Mouse (Mus musculus): ENCODE measurements around the gene Dis3l2. TPM values are rescaled to one million over a fixed set of nuclear protein-coding genes. Genes with fewer than 3 reads are reported as not detected.

Dis3l2 gene
- polyA plus RNA-seq, 1 experiment from 2014 or later, result 34.7 TPM

DNA sequence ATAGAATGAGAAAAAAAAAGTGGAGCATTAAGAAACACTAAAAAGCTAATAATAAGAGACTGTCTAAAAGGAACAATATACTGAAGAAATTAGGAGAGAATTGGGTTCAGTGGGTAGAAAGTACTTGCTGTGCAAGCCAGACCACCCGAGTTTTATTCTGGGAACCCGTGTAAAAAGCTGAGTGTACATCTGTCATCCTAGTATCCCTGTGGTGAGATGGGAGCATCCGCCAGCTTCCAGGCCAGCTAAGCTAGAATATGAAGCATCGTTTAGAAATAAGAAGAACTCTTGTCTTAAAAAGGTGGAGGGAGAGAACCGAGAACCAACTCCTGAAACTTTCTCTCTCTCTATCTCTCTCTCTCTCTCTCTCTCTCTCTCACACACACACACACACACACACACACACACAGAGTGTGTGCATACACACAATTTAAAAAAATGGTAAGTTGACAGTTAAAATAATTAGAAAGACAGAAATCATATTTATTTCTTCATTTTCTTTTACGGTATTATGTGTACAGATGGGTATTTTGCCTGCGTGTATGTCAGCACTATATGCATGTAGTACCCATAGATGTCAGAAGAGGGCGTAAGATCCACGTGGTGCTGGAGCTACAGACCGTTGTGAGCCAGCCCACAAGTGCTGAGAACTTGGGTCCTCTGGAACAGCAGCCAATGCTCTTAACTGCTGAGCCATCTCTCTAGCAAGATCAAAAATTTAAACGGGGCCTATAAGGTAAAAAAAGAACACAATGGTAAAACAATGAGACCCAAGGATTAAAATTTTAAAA lies 4.1 kb upstream of the Dis3l2 start:
- WGBS, result 67% methylated on average over 11 of the region's 11 CpGs
- Histone ChIP-seq H3K27me3 (ENCODE audit: low read depth, poor library complexity, severe bottlenecking) (no peaks in the 10 kb centered on the region), H3K27ac (no peak overlapping the region), H3K4me3 (no peak overlapping the region), H3K9me3 (replicated peaks) (no peaks in the 10 kb centered on the region), H3K4me1 (peaks cover 10% of the 10 kb centered on the region), H3K36me3 (no peaks in the 10 kb centered on the region)
- no peak for DNase-seq (ENCODE audit: low spot score)

DNA sequence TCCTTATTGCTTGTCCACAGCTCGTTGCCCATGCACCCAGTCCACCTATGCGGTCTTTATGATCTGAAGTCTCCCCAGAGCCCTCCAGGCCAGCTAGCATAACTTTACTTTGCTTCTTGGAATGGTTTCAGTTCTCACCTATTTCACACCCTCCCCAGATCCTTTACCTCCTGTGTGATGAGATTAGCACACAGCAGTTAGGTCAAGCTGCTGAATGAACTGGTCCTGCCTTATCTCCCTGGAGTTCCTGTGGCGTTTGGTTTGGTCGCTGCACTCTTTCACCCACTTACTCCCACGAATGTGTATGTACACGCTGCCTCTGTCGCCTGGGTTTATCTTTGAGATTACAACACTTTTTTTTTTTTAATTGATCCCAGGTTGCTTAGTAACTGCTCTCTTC lies 3.2 kb upstream of the Dis3l2 start:
- H3K27ac ChIP-seq, result no peak overlapping the region
- H3K9me3 ChIP-seq (replicated peaks), result no peaks in the 10 kb centered on the region
- no peak overlapping the region for H3K4me3 ChIP-seq
- DNase-seq (ENCODE audit: low spot score), result no peak
- no peaks in the 10 kb centered on the region for H3K27me3 ChIP-seq (ENCODE audit: low read depth, poor library complexity, severe bottlenecking)
- 79% methylated on average over 7 of the region's 7 CpGs for WGBS
- peaks cover 17% of the 10 kb centered on the region for H3K4me1 ChIP-seq
- no peaks in the 10 kb centered on the region for H3K36me3 ChIP-seq

- Histone ChIP-seq H3K9me3 (replicated peaks) (no peaks in the 10 kb centered on the region), H3K27me3 (ENCODE audit: low read depth, poor library complexity, severe bottlenecking) (no peaks in the 10 kb centered on the region), H3K36me3 (no peaks in the 10 kb centered on the region), H3K4me3 (peak overlapping the region; percentile 95), H3K4me1 (peaks cover 23% of the 10 kb centered on the region), H3K27ac (peak overlapping the region; percentile 96)
- DNase-seq (ENCODE audit: low spot score), result no peak
- WGBS, result 1% methylated on average over 27 of the region's 27 CpGs
Measured at GRCm38 (mm10) chr1:86703965-86704326, 338 bp downstream of the Dis3l2 start.

DNA sequence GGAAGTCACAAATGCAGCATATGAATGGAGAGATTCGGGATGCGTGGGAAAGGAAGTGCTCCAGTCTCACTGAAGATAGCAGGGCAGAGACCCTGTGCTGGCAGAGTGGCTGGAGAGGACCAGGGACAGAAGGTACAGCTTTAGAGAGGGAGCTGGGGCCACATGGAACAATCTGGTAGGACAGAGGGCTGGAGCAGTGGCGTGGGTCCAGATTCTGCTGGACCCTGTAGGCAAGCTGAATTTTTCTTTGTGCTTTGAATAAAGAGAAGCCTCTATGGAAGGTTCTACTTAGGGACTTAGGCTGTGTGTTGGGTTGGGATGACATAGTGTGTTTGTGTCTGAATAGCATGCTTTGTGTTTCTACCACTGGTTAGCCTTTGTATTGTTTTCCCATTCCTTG lies 1.9 kb downstream of the Dis3l2 start:
- 91% methylated on average over 3 of the region's 3 CpGs for WGBS
- Histone ChIP-seq H3K27ac (no peak overlapping the region), H3K9me3 (replicated peaks) (no peaks in the 10 kb centered on the region), H3K4me1 (peaks cover 23% of the 10 kb centered on the region), H3K4me3 (no peak overlapping the region), H3K27me3 (ENCODE audit: low read depth, poor library complexity, severe bottlenecking) (no peaks in the 10 kb centered on the region), H3K36me3 (no peaks in the 10 kb centered on the region)
- DNase-seq (ENCODE audit: low spot score), result no peak

GRCm38 (mm10) chr1:86709546-86709945 lies 5.9 kb downstream of the Dis3l2 start:
- Histone ChIP-seq H3K4me3 (no peak overlapping the region), H3K4me1 (peaks cover 13% of the 10 kb centered on the region), H3K36me3 (peaks cover 3% of the 10 kb centered on the region; the same call in 1 of the 2 replicates), H3K27me3 (ENCODE audit: low read depth, poor library complexity, severe bottlenecking) (no peaks in the 10 kb centered on the region), H3K9me3 (replicated peaks) (no peaks in the 10 kb centered on the region), H3K27ac (no peak overlapping the region)
- 89% methylated on average over 4 of the region's 4 CpGs for WGBS
- DNase-seq (ENCODE audit: low spot score), result no peak

DNA sequence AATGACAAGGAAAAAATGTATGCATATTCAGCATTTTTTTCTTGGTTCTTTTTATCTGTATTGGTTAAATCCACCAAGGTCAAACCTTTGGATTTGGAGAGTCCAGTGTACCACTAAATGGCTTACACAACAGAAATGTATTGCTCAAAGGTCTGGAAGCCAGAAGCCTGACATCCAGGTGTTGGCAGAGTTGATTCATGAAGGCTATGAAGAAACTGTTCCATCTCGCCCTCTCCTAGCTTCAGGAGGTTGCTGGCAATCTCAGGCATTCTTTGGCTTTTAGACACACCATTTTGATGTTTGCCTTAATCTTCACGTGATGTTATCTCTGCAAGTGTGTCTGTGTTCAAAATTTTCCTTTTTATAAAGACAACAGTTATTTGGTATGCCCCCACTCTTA lies 8.4 kb downstream of the Dis3l2 start:
- 87% methylated on average over 2 of the region's 2 CpGs for WGBS
- H3K27me3 ChIP-seq (ENCODE audit: low read depth, poor library complexity, severe bottlenecking), result no peaks in the 10 kb centered on the region
- no peaks in the 10 kb centered on the region for H3K9me3 ChIP-seq (replicated peaks)
- H3K27ac ChIP-seq, result no peak overlapping the region
- no peaks in the 10 kb centered on the region for H3K4me1 ChIP-seq
- no peak for DNase-seq (ENCODE audit: low spot score)
- peaks cover 3% of the 10 kb centered on the region; the same call in 1 of the 2 replicates for H3K36me3 ChIP-seq
- H3K4me3 ChIP-seq, result no peak overlapping the region

DNA sequence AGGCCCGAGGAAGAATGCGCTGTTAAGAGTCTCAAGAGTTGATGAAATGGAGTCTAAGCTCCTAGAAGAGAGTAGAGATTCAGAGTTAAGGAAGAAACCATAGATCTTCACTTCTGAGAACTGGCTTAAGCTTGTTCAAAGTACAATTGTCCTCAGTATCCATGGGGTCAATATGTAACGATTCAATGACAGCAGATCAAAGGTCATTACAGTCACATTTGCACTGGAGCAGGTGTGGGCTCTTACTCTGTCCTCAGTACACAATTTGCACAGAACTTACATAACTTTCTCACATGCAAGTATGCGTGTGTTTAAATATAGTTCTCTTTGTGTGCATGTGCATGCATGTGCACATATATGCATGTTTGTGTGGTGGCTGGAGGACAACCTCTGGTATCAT lies 9.4 kb downstream of the Dis3l2 start:
- H3K27me3 ChIP-seq (ENCODE audit: low read depth, poor library complexity, severe bottlenecking), result no peaks in the 10 kb centered on the region
- H3K4me1 ChIP-seq, result no peaks in the 10 kb centered on the region
- no peak for DNase-seq (ENCODE audit: low spot score)
- peaks cover 3% of the 10 kb centered on the region; the same call in 1 of the 2 replicates for H3K36me3 ChIP-seq
- H3K4me3 ChIP-seq, result no peak overlapping the region
- 94% methylated on average over 4 of the region's 4 CpGs for WGBS
- H3K9me3 ChIP-seq (replicated peaks), result no peaks in the 10 kb centered on the region
- no peak overlapping the region for H3K27ac ChIP-seq

GRCm38 (mm10) chr1:86718190-86718589 lies 14.6 kb downstream of the Dis3l2 start:
- H3K4me1 ChIP-seq, result no peaks in the 10 kb centered on the region
- WGBS, result 95% methylated on average over 1 of the region's 1 CpGs
- no peak for DNase-seq (ENCODE audit: low spot score)

GRCm38 (mm10) chr1:86719391-86719790 lies 15.8 kb downstream of the Dis3l2 start:
- Histone ChIP-seq H3K9me3 (replicated peaks) (no peaks in the 10 kb centered on the region), H3K27me3 (ENCODE audit: low read depth, poor library complexity, severe bottlenecking) (no peaks in the 10 kb centered on the region), H3K36me3 (no peaks in the 10 kb centered on the region), H3K4me3 (no peak overlapping the region), H3K27ac (no peak overlapping the region), H3K4me1 (no peaks in the 10 kb centered on the region)
- 92% methylated on average over 4 of the region's 4 CpGs for WGBS
- DNase-seq (ENCODE audit: low spot score), result no peak

More at GRCm38 (mm10) chr1:86718190-86718589, 14.6 kb downstream of the Dis3l2 start:
- Histone ChIP-seq H3K27me3 (ENCODE audit: low read depth, poor library complexity, severe bottlenecking) (no peaks in the 10 kb centered on the region), H3K36me3 (peaks cover 3% of the 10 kb centered on the region; the same call in 1 of the 2 replicates), H3K9me3 (replicated peaks) (no peaks in the 10 kb centered on the region), H3K4me3 (no peak overlapping the region), H3K27ac (no peak overlapping the region)

DNA sequence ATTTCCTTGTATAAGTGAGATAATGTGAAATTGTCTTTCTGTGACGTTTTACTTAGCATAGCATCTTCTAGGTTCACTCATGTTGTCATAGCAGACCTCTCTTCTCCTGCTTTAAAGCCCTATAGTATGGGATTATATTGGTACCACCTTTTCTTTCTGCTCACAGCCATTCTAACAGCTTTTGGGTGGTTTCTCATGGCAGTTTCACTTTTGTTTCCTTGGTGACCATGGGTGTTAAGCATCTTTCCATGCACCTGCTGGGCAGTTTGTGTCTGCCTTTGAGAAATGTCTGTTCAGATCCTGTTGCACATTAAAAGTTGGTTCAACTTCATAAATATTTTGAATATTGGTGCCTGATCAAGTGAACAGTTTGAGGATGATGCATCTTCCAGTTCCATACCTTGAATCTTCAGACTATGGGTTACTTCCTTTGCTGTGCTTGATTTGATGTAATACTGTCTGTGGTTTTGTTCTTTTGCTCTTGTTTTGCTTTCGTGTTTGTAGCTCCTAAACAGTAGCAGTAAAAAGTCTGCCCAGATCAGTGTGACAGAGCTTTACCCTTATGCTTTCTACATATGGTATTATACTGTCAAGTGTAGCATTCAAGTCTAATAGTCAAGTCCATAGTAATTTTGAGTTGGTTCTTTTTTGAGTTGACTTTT lies 29.7 kb downstream of the Dis3l2 start:
- 68% methylated on average over 2 of the region's 2 CpGs for WGBS
- no peaks in the 10 kb centered on the region for H3K36me3 ChIP-seq
- no peaks in the 10 kb centered on the region for H3K9me3 ChIP-seq (replicated peaks)
- H3K27ac ChIP-seq, result no peak overlapping the region
- no peak overlapping the region for H3K4me3 ChIP-seq
- H3K27me3 ChIP-seq (ENCODE audit: low read depth, poor library complexity, severe bottlenecking), result no peaks in the 10 kb centered on the region
- DNase-seq (ENCODE audit: low spot score), result no peak
- H3K4me1 ChIP-seq, result no peaks in the 10 kb centered on the region

- no peaks in the 10 kb centered on the region for H3K36me3 ChIP-seq
- H3K27ac ChIP-seq, result no peak overlapping the region
- no peak for DNase-seq (ENCODE audit: low spot score)
- no peaks in the 10 kb centered on the region for H3K9me3 ChIP-seq (replicated peaks)
- WGBS, result 92% methylated on average over 1 of the region's 1 CpGs
- no peaks in the 10 kb centered on the region for H3K4me1 ChIP-seq
- H3K27me3 ChIP-seq (ENCODE audit: low read depth, poor library complexity, severe bottlenecking), result no peaks in the 10 kb centered on the region
- H3K4me3 ChIP-seq, result no peak overlapping the region
Measured at GRCm38 (mm10) chr1:86736414-86736813, 32.8 kb downstream of the Dis3l2 start.

GRCm38 (mm10) chr1:86742896-86743295 lies 39.3 kb downstream of the Dis3l2 start:
- no peak overlapping the region for H3K4me3 ChIP-seq
- DNase-seq (ENCODE audit: low spot score), result no peak
- H3K9me3 ChIP-seq (replicated peaks), result no peaks in the 10 kb centered on the region
- no peak overlapping the region for H3K27ac ChIP-seq
- H3K27me3 ChIP-seq (ENCODE audit: low read depth, poor library complexity, severe bottlenecking), result no peaks in the 10 kb centered on the region
- H3K4me1 ChIP-seq, result no peaks in the 10 kb centered on the region
- peaks cover 28% of the 10 kb centered on the region for H3K36me3 ChIP-seq
- 89% methylated on average over 3 of the region's 3 CpGs for WGBS

GRCm38 (mm10) chr1:86747034-86747433 lies 43.4 kb downstream of the Dis3l2 start:
- DNase-seq (ENCODE audit: low spot score), result no peak
- no peak overlapping the region for H3K4me3 ChIP-seq
- 98% methylated on average over 2 of the region's 2 CpGs for WGBS

More at GRCm38 (mm10) chr1:86747034-86747433, 43.4 kb downstream of the Dis3l2 start:
- Histone ChIP-seq H3K4me1 (no peaks in the 10 kb centered on the region), H3K27ac (no peak overlapping the region), H3K27me3 (ENCODE audit: low read depth, poor library complexity, severe bottlenecking) (no peaks in the 10 kb centered on the region), H3K9me3 (replicated peaks) (no peaks in the 10 kb centered on the region), H3K36me3 (peaks cover 42% of the 10 kb centered on the region)
